ENCODE assay signal across 30 mouse cellular contexts in genomic region chr14:78173451-78173850, GRCm38 (mm10).
"Had no signal": no experiment of that assay in that cellular context is flagged by ENCODE, and none has a peak within 500 bp of the region (broad histone marks: within the 10 kb centered on the region; RNA-seq: fewer than 3 reads in every experiment).

No protein-coding gene starts in this region.

- H3K27me3 ChIP-seq: limb, embryonic 12.5 days; limb, embryonic 13.5 days; limb, embryonic 15.5 days; liver, embryonic 12.5 days; liver, embryonic 13.5 days; liver, embryonic 15.5 days; lung, embryonic 15.5 days; megakaryocyte, embryonic 14.5 days; midbrain, embryonic 12.5 days; midbrain, embryonic 13.5 days; midbrain, embryonic 15.5 days had no signal

- H3K4me2 ChIP-seq: limb, embryonic 12.5 days; limb, embryonic 13.5 days; limb, embryonic 15.5 days; liver, embryonic 11.5 days; liver, embryonic 12.5 days; liver, embryonic 13.5 days; liver, embryonic 15.5 days; lung, embryonic 14.5 days; lung, embryonic 15.5 days; midbrain, embryonic 11.5 days; midbrain, embryonic 12.5 days; midbrain, embryonic 13.5 days; midbrain, embryonic 15.5 days had no signal

- H3K9me3 ChIP-seq: limb, embryonic 10.5 days; limb, embryonic 12.5 days; limb, embryonic 15.5 days; liver, embryonic 12.5 days; liver, embryonic 13.5 days; liver, embryonic 15.5 days; lung, embryonic 15.5 days; megakaryocyte, embryonic 14.5 days; midbrain, embryonic 10.5 days; midbrain, embryonic 12.5 days; midbrain, embryonic 13.5 days; midbrain, embryonic 15.5 days had no signal

- H3K36me3 ChIP-seq: limb, embryonic 10.5 days; limb, embryonic 12.5 days; limb, embryonic 13.5 days; limb, embryonic 15.5 days; liver, embryonic 12.5 days; liver, embryonic 13.5 days; liver, embryonic 15.5 days; lung, embryonic 15.5 days; midbrain, embryonic 10.5 days; midbrain, embryonic 12.5 days; midbrain, embryonic 13.5 days; midbrain, embryonic 15.5 days had no signal

- H3K9ac ChIP-seq: limb, embryonic 12.5 days; limb, embryonic 13.5 days; limb, embryonic 15.5 days; liver, embryonic 12.5 days; liver, embryonic 13.5 days; liver, embryonic 14.5 days; liver, embryonic 15.5 days; liver, postnatal 0 days; lung, embryonic 14.5 days; lung, embryonic 15.5 days; midbrain, embryonic 12.5 days; midbrain, embryonic 13.5 days; midbrain, embryonic 15.5 days had no signal

- H3K4me1 ChIP-seq: limb, embryonic 10.5 days; limb, embryonic 12.5 days; limb, embryonic 13.5 days; limb, embryonic 15.5 days; liver, embryonic 12.5 days; liver, embryonic 13.5 days; liver, embryonic 15.5 days; lung, embryonic 15.5 days; megakaryocyte, embryonic 14.5 days; midbrain, embryonic 10.5 days; midbrain, embryonic 12.5 days; midbrain, embryonic 13.5 days; midbrain, embryonic 15.5 days had no signal

- H3K4me3 ChIP-seq: limb, embryonic 10.5 days; limb, embryonic 12.5 days; limb, embryonic 13.5 days; limb, embryonic 15.5 days; liver, embryonic 12.5 days; liver, embryonic 13.5 days; liver, embryonic 15.5 days; lung, embryonic 15.5 days; megakaryocyte, embryonic 14.5 days; midbrain, embryonic 10.5 days; midbrain, embryonic 12.5 days; midbrain, embryonic 13.5 days; midbrain, embryonic 15.5 days; myocyte had no signal

- ATAC-seq: liver, embryonic 12.5 days; liver, postnatal 0 days; midbrain, embryonic 13.5 days; midbrain, embryonic 15.5 days; midbrain, embryonic 16.5 days had no signal

- H3K27ac ChIP-seq: limb, embryonic 10.5 days; limb, embryonic 12.5 days; limb, embryonic 13.5 days; limb, embryonic 15.5 days; liver, embryonic 12.5 days; liver, embryonic 13.5 days; liver, embryonic 14.5 days; liver, embryonic 15.5 days; lung, embryonic 15.5 days; macrophage; midbrain, embryonic 10.5 days; midbrain, embryonic 12.5 days; midbrain, embryonic 13.5 days; midbrain, embryonic 15.5 days had no signal

- DNase-seq: left cerebral cortex, postnatal 4 days; liver; liver, embryonic 13.5 days; liver, postnatal 0 days; lung, adult 18-20 months; lung, adult 2 months; lung, postnatal 10 days; lung, postnatal 14 days; lung, postnatal 36 days; lung, postnatal 4 days; midbrain, embryonic 14.5 days had no signal
